Mouse (Mus musculus) spleen, postnatal 4 days (tissue): ENCODE data around the gene Wdcp.
"Not testable (repeated sequence)": the region's sequence is repeated elsewhere in the genome, so short reads cannot be mapped to it uniquely, and the experiment has no call there.

Source experiments
- DNase-seq, 2 experiments: peaks; one replicate each; pipeline ENCODE4 v3.0.0; 2022; ENCODE audit warnings: low spot score in 2 of 2

The Wdcp gene

GRCm38 (mm10) chr12:4842890-4843597 lies at the start of gene Wdcp:
Gene Wdcp (plus strand): TSS chr12:4843303.
- DNase-seq: peak; percentile 82 to 90

- no peak for DNase-seq
Measured at GRCm38 (mm10) chr12:4793718-4794117, 49.4 kb upstream of the Wdcp start.

DNA sequence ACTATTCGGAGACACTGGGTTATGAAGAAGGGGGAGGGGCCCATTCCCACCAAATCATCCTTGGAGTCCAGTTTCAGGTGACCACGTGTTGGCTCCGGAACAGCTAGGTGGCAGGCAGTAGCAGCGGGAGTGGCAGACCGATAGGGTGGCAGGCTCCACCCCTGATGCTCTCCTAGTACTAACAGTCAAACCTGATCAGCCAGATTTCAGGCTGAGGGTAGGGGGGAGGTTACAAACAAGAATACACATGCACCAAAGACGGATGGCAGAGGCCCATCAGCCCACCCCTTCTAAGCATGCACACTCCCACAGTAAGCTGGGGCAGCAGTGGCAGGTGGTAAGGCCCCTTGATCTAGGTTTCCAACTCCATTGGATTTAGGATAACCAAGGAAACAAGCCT lies 45.6 kb upstream of the Wdcp start:
- not testable (repeated sequence) for DNase-seq

DNA sequence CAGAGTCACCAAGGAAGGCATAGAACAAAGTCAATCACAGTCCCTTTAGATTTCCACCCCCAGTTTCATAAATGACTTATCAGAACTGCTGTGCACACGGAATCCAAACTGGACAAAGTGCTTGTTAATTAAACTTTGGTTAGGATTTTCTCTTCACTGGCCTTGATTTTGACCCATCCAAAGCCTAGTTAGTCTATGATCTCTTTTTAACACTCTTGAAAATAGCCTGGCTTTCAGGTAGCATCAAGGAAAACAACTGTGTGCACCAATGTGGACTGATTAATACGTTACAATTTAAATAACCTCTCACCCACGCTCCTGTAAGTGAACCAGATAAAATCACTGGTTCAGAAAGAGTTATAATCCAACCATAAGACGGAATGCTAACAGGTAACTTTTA lies 32.1 kb upstream of the Wdcp start:
- no peak for DNase-seq

DNA sequence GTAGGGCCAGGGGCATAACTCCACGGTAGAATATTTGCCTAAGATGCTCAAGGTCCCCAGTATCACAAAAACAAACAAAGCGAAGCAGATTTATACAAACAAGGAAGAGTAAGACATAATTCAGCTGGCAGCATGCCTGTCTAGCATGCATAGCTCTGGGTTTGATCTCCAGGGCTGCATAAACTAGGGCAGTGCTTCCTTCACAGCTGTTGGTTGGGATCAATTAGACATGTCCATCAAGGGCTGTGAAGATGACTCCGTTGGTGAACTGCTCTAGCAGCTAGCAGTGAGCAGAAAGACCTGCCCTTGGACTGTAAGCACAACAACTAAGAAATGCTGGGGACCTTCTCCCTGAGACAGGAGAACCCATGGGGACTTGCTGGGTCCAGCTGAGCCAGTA lies 31.4 kb upstream of the Wdcp start:
- no peak for DNase-seq

DNA sequence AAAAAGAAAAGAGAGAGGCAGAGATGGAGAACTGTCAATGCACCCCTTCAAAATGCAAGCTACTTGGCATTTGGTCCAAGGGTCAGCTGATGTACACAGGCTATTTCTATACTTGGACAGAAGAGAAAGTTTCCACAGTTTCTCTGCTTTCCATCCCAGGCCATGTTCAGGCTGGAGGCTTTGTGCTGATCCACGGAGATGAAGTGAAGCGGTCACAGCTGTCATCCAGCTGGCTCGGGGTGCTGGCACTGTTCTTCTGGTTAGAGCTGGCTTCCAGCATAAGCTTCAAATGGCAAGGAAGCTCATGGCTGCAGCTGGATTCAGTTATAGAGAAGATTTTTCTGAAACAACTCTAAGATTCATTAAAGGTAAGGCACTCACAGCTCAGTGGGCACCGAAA lies 29.5 kb upstream of the Wdcp start:
- DNase-seq: no peak

DNA sequence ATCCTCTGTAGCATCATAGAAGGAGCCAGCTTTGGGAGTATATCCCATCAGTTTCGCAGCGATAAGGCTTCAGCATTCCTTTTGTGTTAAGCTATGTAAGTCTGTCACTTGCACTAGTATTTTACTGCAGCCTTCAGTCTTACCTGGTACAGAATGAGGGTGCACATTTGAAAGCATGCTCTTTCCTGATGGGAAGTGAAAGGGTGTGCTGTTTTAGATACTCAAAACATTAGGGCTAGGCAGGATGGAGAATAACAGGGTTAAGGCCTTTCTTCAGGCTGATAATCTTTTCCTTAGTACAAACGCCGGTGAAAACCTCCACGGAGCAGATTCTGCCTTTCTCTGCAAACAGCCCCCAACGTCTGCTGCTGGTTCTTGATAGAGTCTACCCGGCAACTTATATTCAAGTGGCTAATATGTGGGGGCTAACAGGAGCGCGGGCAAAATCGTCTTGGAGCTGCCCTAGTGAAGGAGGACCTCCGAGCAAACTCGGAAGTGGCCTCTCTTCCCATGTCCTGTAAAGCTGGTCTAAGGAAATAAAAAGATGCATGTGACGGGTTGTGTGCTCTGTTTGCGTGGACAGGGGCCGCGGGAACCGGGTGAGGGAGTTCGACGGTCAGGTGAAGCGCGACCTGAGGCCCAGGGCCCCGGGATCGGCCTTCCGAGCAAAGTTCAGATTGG lies 26.3 kb upstream of the Wdcp start:
- no peak for DNase-seq

DNA sequence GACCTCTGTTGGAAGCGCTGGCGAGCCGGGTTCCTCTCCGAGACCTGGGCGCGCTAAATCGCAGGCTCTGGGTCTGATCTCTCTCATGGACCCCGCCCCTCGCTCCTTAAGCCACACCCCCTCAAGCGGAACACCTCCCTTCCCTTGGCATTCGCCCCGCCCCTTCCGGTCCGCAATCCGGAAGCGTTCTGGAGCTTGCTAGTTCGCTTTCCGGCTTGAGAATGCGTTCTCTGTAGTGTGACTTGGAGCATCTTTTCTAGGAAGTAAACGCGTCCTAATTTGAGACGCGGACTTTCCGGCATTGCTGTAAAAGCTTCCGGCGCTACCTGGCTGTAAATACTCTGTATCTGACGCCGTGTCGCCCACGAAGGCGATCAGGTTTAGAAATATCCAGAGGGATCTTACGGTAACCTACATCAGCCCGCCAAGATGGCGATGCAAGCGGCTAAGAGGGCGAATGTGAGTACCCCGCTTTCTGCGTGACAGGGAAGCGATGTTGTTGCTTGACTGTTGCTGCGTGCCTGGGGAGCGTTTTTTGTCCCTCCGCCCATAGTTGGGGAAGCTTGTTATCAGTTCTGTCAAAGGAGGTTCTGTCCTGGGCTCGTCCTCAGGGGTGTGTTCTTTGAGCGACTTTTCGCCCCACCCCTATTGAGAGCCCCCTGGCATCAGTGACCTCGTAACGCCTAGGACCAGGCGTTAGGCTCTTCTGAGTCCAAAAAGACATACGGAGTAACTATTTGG lies 25.6 kb upstream of the Wdcp start, which contains the start of gene Sf3b6:
Sf3b6 (plus strand) TSS at position 184 of the 741 bp plus-strand sequence.
- peak; percentile 99 for DNase-seq

- DNase-seq: no peak
Measured at GRCm38 (mm10) chr12:4827256-4827655, 15.8 kb upstream of the Wdcp start.

DNA sequence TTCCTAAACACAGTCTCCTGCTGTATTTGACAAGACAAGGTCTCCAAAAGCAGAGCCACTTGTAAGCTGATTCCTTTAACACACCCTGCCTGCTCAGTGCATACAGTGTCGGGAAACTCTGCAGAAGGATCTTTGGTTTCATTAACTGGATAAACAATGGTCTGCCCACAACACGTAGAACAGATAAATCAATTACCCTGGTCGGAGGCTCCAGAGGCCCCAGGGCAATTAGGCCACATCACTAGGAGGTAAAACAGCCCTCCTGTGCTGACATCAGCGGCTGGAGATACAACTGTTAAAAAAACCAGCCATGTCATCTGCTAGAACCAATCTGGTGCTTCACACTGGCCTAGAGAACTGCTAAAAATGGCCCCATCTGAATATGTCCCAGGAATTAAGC lies 6.1 kb upstream of the Wdcp start:
- DNase-seq: no peak

DNA sequence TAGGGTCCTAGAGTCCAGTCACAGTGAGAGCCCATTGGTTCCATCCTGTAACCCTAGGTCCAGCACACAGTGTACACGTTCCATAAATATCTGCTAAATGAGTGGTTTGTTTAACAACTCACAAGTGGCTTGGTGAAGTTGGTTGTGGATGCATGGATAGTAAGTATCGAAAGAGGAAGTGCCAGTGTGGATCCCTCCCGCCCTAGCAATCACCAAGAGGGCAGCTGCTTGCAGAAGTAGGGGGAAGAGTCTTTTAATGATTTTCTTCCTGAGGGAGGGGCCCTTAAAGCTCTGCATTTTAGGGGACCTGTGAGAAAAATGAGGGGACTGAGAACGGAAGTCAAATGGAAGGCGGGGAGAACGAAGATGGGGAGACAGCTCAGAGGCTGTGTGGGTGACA lies 3.1 kb upstream of the Wdcp start:
- DNase-seq: no peak

DNA sequence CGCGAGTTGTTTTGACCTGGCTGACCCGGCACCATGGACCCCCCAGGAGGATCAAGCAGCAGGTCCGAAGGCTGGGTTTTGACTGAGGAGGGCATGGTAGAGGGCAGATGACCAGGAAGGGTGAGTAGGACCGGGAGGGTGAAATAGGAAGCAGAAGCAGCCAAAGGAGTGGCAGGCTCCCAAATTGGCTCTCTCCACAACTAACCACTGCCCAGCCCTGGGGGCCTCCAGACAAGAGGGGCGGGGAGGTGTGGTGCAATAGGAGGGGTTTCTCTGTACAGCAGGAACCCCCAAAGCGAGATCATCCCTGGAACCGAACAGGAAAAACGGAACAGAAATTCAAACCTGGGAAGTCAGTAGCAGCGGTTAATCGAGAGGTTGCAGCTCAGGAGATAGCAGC lies 2.4 kb upstream of the Wdcp start:
- no peak for DNase-seq

DNA sequence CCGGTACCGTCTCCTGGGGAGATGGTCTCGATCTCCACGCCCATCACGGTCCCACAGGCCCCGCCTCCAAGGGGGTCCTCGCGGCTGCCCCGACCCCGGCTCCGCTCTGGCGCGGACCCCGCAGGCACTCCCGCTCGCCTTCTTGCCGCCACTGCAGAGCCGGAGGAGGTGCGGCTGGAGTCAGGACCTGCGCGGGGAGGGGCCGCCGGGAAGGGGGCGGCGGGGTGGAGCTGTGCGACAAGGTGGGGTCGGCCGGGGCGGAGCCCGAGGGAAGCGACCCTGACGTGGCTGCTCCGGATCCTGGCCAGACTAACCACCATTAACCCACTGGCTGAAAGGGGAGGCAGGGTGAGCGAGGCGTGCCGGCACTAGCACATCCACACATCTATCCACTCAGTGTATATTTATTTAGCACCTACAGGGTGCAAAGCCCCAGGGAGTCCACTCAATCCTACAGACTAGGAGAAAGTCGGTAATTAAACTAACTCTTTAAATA lies 1.7 kb upstream of the Wdcp start, which contains the start of gene Fkbp1b:
Fkbp1b (minus strand) TSS at position 200 of the 496 bp plus-strand sequence.
- DNase-seq: peak in 1 of 2 experiments; percentile 31

DNA sequence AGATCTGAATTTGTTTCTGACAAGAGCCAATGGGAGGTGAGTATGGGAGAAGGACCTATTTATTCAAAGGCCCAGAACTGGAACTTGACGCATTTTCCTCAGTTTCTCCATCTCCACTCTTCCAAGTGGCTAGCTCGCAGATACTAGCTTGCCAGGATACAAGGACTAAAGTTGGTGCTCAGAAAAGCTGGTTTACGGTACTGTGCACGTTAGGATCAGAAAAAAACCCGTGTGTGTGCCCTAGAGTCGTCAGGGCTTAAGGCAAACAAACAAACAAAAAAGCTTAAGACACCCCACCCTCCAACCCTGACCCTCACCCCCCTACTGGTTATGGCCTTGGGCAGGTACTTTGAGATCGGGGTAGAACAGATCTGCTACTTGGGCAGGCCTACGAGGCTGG lies 647 bp upstream of the Wdcp start:
- no peak for DNase-seq

DNA sequence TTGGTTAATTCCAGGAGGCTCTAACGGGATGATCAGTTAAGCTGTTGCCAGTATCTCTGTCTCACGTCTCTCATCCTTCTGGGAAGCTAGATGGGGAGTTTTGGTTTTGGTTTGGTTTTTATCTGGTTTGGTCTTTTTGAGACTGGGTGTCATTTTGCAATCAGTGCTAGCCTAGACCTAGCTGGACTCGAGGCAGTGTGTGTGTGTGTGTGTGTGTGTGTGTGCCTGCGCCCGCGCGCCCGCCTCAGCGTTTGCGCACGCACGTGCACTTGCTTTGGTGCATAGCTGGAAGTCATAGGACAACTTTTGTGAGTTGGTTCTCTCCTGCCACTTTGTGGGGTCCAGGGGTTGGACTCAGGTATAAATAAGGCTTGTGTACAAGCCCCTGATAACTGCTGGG lies 638 bp downstream of the Wdcp start:
- peak in 1 of 2 experiments; percentile 41 for DNase-seq

GRCm38 (mm10) chr12:4856160-4856559 lies 13.1 kb downstream of the Wdcp start:
- peak in 1 of 2 experiments; percentile 73 for DNase-seq

DNA sequence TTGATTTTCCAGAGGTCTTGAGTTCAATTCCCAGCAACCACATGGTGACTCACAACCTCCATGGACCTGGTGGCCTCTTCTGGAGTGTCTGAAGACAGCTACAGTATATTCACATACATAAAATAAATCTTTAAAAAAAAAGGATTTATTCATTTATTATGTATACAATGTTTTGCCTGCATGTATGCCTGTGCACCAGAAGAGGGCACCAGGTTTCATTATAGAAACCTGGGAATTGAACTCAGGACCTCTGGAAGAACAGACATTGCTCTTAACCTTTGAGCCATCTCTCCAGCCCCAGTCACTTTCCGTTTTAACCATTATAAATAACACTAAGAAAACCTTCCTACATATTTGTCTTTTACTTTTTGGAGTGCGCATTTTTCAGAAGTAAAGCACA lies 13.7 kb downstream of the Wdcp start:
- DNase-seq: no peak

DNA sequence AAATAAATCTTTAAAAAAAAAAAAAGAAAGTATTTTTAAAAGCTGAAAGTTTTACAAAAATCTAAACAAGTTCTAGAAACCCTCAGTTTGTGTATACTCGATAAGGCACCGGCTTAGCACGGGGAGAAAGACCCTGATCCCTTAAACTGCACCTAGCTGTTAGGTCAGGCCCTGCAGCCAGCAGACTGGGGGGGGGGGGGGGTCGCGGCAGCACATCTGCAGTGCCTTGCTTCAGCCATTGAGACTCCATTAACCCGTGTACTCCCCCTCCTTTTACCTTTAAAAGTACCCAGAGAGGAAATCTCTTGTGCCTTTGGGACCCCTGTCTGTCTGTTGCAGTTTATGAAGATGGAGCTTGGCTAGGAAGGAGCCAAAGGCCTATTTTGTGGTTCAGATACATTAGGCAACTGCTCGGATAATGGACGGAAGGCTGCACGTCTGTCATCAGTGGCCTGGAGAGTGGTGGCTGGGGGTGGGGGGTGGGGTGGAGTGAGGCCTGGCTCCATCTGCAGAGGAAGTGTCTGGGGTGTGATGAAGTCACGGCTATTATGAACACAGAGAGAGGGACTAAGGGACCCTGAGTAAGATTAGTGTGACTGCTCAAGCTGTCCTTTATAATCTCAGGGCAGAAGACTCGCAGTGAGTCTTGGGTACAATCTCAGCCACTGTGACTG lies 16.3 kb downstream of the Wdcp start:
- DNase-seq: no peak

DNA sequence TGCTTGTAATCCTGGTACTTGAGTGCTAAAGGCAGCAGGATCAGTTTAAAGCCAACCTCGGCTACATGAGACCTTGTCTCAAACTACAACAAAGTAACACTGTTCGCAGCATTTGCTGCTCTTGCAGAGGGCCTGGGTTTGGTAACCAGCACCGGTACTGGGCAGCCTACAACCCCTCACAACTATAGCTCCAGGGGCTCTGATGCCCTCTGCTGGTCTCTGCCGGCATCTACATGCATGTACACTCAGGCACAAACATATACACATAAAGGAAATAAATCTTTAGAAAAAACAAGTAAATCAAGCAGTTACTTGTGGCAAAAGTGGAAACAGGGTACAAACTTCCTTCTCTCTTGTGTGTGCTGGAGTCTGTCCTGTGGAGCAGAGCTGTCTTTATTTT lies 19.6 kb downstream of the Wdcp start:
- DNase-seq: peak in 1 of 2 experiments; percentile 65

GRCm38 (mm10) chr12:4863654-4864337 lies 20.7 kb downstream of the Wdcp start:
- no peak for DNase-seq

DNA sequence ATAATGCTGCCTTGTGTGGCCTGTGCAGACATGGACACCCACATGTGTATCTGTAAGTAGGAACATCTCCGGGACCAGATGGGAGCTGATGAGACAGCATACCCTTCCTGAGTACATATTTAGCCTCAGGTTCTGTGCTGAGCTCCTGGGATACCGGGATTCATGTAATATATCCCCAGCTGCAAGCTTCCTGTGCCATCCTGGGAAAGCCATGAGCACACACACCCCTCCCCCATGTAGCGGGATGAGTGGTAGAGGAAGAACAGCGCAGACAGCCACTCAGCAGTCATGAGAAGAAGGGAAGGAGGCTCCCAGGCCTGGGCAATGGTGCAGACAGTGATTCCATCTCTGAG lies 21.2 kb downstream of the Wdcp start:
- DNase-seq: no peak
